Mouse (Mus musculus): ENCODE measurements around the gene 4921507P07Rik. TPM values are rescaled to one million over a fixed set of nuclear protein-coding genes. Genes with fewer than 3 reads are reported as not detected.
"Not testable (repeated sequence)": the region's sequence is repeated elsewhere in the genome, so short reads cannot be mapped to it uniquely, and the experiment has no call there.

The 4921507P07Rik gene
- total RNA-seq (2021) = under 1 TPM; 0.76 to 0.82 TPM
- long read RNA-seq, experiment 1, partial matches to known transcripts = 0 of 1 reads
- long read RNA-seq, experiment 1, other reads (novel, unspliced or antisense) = 1 of 1 reads
- long read RNA-seq, experiment 2, partial matches to known transcripts = 1 of 1 reads
- long read RNA-seq, experiment 2, other reads (novel, unspliced or antisense) = 0 of 1 reads

DNA sequence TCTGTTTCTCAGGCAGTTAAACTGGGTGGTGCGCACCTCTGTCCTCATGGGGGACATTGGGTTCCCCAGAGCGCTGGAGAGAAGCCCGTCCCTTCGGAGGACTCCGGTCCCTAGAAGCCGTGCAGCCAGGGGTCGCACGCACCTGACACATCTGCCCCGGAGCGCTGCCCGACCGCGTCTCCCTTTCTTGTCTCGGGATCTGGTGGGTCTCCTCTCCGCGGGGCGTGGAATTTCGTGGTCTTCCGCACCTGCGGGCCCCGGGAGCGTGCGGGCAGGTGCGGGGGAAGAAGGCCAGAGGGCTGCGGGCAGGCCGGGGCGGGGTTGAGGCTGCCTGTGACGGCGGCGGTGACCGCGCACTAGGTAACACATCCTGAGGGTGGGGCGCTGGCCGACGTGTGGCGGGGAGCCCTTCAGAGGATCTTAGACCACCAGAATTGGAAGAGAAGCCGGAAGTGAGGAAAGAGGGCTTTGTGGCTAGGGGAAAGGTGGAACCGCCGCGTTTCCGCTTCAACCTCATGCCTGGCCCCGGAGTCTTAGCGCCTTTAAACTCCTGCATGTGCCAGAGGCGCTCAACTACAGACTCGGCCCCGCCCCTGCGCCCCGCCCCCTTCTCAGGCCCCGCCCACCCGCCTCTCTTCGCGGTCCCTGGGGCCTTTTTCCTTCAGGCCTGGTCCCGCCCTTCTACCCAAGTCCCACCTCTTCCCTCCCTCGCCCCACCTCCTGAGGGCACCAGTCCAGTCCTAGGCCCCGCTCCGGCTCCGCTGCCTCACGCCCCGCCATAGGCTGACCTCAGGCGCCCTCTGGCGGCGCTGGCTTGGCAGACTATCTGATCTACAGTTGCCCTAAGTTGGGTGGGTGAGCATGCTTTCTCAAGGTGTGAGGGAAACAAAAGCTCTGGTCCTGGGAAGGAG is at the start of gene 4921507P07Rik:
Gene 4921507P07Rik, minus strand, starts transcription at position 332 of the 911 bp plus-strand sequence.
- DNase-seq (ENCODE audit: low spot score in 2 of 2) = peak; percentile 83 to 92

DNA sequence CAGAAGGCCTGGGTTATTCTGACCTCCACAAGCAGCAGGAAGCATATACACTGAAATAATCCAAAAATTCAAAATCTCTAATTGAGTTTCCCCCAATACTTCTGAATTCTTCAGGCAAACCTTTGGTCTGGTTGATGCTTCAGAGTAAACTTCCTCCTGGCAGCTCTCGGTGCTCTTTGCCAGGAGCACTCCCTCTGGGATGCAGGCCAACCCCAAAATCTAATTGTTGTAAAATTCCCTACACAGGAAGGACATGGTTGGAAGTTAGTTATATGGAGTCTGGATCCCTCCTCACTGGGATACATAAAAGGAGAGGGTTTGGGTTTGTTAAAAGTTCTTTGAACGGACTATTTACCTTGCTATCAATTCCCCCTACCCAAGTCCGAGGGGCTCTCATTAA is 48.3 kb upstream of the 4921507P07Rik start:
- DNase-seq (ENCODE audit: low spot score in 2 of 2) = no peak

DNA sequence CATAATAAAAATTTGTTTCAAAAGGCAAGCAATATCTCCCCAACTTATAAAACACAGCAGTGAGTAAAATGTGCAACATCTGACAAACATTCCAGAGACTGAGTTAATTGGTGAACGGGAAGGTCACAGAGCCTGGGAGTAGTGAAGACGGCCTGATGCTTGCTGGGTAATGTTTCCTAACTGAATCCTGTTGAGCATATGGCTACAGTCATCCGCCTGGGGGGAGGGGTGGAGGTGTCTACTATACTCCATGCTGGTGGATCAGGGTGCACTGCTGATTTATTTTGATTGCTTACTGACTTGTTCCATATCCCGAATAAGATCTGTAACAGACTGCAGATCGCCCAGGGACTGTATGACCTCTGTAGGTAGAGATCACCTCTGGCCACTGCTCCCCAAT is 45.5 kb upstream of the 4921507P07Rik start:
- no peak for DNase-seq (ENCODE audit: low spot score in 2 of 2)

DNA sequence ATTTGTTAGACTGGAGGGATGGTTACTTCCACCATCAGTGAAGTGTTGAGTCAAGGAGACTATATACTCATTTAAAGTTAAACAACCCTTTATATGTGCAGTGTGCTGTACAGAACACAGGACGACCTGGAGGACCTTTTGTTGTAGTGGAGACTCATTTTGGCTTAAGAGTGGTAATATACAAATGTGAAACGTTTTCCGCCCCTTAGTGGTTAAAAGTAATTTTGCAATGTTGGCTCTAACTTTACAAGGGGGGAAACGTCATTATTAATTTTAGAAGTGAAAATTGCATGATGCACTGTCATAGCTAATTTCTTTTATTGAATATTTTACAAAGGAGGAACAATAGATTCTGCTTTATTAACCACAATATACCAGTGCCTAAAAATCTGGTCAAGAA is 43.9 kb upstream of the 4921507P07Rik start:
- DNase-seq (ENCODE audit: low spot score in 2 of 2) = no peak

DNA sequence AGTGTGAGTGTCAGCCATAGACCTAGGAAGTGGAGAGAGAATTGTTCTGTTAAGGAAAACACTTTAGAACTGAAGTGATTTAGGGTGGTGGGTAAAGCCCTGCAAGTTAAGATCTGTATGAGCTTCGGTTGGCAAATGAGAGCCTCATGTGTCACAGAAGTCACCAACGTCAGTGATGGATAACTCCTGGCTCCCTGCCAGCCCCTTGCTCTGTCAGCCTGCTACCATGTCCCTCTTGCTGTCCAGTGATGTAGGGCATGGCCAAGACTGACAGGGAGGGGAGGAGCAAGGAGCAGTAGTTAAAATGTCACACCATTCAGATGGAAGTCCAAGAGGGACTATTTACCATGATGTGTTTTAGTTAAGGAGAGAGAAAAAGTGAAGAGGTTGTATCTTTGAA is 43.2 kb upstream of the 4921507P07Rik start:
- DNase-seq (ENCODE audit: low spot score in 2 of 2) = peak in 1 of 2 experiments; percentile 10

DNA sequence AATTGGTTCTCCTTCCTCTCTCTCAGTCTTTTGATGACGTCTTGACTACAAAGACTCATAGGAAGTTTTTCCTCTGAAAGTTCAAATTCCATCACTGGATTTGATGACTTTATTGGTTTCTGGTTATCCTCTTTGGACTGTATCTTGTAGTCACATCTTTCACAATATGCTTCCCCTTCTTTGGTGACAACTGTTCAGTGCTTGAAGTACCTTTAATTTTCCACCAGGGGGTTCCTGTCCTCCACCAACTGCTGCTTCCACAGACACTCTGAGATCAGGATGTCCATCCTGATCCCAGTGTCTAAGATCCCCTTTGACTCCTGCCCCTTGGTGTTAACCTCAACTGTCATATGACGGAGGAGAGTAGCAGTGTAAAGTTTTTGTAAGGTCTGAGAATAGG is 29.7 kb upstream of the 4921507P07Rik start:
- not testable (repeated sequence) for DNase-seq (ENCODE audit: low spot score in 2 of 2)

DNA sequence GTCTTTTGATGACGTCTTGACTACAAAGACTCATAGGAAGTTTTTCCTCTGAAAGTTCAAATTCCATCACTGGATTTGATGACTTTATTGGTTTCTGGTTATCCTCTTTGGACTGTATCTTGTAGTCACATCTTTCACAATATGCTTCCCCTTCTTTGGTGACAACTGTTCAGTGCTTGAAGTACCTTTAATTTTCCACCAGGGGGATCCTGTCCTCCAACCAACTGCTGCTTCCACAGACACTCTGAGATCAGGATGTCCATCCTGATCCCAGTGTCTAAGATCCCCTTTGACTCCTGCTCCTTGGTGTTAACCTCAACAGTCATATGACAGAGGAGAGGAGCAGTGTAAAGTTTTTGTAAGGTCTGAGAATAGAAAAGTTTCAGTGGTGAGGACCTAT is 21.8 kb upstream of the 4921507P07Rik start:
- DNase-seq (ENCODE audit: low spot score in 2 of 2) = not testable (repeated sequence)

DNA sequence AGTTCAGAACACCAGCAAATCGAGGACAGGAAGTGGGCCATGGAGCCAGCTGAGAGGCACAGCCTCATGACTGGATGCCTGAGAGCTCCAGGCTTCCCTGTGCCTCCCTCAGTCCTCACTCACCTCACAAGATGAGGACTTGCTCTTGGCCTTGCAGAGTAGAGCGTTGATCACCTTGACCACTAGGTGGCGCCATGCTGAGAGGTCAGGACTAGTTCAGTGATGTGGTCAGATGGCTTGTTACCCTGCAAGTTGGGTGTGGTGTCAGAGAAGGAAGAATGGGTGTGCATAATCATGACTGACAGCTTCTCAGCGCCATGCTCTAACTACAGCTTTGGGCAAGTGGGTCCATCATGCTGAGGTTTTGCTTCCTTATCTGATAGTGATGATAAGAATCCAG is 5.2 kb upstream of the 4921507P07Rik start:
- DNase-seq (ENCODE audit: low spot score in 2 of 2) = no peak

DNA sequence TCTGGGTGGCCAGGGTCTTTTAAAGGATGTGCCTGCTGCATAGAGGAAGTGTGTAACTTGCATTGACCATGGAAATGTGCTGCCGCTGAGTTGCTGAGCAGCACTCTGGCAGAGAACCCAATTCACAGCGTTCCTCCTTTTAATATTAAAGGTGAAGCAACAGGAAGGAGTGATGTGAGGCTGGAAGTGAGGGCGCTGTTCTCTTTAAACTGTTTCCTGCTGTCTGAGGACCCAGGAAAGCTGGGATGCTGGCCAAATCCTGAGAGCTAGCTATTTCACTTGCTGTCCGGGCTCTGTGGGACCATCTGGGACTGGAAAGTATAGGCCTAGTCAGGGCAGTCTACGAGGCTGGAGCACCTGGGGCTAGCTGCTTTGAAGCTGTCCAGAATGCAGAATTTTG is 2.1 kb upstream of the 4921507P07Rik start:
- no peak for DNase-seq (ENCODE audit: low spot score in 2 of 2)

DNA sequence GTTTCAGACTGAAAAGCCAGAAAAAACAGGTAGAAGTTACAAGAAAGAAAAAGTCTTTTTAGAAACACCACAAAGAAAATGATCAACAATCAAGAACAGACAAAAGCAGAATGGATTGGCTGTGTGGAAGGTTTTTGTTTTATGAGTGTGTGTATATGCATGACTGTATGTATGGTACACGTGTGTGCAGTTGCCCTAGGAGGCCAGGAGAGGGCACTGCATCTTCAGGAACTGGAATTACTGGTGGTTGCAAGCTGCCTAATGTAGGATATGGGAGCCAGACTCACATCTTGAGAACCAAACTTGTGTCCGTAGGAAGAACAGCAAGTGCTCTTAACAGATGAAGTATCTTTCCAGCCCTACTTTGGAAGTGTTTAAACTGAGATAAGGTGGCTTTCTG is 2.1 kb downstream of the 4921507P07Rik start:
- DNase-seq (ENCODE audit: low spot score in 2 of 2) = no peak

DNA sequence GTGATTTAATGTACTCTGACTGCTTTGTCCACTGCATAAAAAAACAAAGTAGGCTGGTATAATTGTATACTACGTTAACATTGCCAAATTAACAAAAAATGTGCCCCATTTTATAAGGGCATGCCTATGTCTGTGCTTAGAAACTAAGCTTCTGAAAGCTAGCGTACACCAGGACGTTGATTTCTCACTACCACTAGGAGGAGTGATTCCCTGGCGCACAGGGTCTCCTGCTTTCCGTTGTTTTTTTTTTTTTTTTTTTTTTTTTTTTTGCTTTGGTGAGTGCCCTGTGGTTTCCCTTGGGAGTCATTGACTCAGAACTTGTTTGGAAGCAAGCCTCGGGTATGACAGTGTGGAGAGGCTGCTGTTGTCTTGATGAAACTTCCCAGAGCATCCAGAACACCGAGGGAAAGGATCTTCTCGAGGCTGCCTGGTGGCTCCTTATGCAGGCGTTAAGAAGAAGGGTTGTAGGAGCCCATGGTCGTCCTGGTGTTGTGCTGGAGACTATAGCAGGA is 3.0 kb downstream of the 4921507P07Rik start:
- no peak for DNase-seq (ENCODE audit: low spot score in 2 of 2)

DNA sequence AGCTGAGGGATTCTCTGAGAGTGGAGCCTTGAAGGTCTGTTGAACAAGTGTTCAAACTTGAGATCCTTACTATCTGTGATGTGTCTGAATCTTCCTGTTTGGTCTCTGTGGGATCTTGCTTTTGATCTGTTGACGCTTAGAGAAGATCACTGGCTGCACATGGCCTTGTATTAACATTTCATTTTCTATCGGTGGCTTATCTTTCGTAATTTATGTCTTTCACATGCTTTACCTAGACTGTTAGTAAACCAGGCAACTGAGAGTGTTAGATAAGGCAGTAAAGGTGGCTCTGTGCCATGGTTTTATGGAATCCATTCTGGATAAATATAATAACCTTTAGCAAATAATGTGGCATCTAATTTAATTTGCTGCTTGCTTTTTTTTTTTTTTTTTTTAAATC is 6.2 kb downstream of the 4921507P07Rik start:
- no peak for DNase-seq (ENCODE audit: low spot score in 2 of 2)

DNA sequence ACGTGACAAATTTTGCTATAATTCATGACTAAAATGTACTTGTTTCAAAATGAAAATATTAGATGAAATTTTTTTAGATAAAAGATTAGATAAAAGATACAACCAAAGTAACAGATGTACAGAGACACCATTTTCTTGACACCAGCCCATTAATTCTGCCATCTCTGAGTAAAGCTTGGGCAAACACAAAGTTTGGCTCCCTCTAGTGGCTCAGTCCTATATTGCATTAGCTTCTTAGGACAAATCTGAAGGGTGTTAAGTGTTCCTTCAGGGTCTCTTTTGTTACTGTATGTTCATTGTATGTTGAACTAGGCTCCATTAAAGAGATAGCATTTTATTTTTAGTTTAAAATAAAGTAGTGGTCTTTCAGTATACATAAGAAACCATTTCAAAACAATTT is 8.2 kb downstream of the 4921507P07Rik start:
- no peak for DNase-seq (ENCODE audit: low spot score in 2 of 2)

DNA sequence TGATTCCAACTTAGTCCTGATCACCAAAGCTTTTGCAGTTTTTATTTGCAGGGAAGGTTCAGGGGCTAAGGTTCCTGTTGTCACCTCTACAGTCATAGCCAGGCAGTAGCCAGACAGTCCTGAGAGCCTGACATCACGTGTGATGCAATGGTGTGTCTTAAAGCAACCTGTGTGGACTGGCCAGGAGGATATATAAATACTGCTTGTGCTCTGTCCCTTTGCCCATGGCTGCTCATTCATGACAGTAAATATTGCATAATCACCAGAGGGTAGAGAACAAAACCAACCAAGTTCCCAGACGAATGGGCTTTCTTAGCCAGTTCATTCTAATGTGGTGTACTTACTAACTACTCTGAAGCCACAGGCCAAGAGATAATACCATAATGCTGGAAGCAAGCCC is 9.0 kb downstream of the 4921507P07Rik start:
- no peak for DNase-seq (ENCODE audit: low spot score in 2 of 2)

DNA sequence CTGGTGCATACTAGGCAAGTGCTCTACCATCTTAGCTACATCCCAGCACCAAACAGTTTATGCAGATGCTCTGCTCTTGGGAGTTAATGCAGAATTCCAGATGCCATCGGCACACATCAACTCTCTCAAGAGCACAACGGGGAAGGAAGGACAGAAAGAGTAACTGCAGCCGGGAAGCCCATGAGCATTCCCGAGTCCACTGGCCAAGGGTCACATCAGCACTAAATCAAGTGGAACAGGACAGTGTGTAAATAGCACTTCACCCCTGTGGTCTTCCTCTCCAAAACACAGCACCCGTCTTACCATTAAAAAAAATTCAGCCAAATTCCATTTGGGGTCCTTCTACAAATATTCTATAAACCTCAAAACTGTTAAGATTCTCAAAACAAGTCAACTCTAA is 10.1 kb downstream of the 4921507P07Rik start:
- no peak for DNase-seq (ENCODE audit: low spot score in 2 of 2)

DNA sequence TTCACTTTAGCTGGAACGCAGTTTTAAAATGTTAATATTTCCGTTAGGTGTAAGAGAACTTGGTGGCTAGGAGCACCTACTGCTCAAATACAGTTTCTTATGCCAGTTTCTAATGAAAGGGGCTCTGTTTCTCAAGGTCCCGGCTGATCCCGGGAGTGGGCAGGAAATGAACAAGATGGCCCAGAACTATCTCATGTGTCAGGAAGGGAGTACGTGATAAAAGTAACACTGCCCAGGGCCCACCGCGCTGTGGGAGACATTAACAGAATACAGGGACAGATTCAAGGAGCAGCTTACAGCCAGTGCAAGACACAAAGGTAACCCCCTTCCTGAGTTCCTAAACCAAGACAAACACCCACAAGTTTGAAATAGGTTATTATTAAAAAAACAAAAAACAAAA is 10.7 kb downstream of the 4921507P07Rik start:
- no peak for DNase-seq (ENCODE audit: low spot score in 2 of 2)

DNA sequence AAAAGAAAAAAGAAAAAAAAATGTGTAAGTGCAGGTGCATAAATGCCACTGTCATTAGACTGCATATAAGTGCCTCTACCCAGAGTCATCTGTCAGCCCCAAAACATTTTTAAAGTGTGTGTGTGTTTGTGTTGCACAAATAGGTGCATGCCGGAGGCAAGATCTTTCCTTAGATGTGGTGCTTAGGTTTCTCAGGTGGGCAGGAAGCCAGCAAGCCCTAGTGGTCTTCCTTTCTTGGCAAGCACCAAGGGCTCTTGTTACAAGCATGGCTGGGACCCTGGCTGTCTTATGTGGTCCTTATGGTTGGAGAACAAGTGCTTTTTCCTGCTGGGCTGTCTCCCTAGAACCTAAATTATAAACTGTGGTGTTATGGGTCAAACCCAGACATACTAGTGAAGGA is 24.8 kb downstream of the 4921507P07Rik start:
- no peak for DNase-seq (ENCODE audit: low spot score in 2 of 2)

DNA sequence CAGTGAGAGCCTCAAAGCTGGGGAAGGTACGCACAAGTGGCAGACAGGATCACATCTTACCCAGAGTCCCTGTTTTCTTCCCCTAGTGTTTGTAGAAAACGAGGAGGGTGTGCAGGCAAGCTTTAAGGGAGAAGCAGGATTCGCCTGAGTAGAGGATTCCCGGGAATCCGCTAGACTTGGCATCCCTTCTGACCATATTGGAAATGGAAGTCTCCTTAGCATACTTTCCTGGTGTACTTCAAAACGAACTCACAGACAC is 29.5 kb downstream of the 4921507P07Rik start:
- no peak for DNase-seq (ENCODE audit: low spot score in 2 of 2)

DNA sequence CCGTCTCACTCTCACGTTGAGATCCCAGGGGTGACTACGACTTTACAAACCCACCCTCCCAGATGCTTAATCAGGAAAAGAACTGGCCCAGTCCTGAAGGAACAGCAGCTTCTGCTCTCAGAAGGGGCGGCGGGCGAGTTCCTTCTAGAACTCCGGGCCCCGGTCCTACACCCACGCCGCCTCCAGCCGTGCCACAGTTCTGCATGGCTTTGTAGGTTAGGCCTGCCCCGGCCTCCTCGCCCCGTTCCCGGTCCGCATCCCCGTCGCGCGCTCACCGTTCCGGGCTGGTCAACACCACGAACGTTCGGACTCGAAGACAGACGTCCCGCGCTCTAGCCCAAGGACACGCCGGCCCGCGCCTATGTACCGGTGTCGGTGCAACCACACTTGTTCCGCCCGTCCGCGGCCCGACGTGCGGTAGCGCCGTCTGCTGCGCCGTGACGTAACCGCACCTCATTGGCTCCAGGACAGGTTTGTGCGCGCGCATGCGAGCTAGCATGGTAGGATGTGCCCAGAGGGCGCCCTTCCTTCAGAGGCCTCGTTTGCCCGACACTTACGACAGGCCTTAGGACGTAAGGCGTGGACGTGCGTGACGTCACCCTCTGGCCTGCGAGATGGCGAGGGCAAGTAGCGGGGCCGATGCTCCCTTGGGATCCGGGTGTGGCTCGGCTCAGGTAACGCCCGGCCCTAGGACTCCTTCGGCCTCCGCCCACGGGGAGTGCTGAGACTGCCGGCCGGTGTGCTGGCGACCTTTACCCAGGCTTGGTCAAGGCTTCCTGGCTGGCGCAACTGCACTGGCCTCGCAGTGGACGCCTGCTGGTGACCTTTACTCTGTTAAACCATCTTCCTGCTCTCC is 30.1 kb downstream of the 4921507P07Rik start, which contains the start of gene Cycs:
Gene Cycs, minus strand, starts transcription at position 398 of the 856 bp plus-strand sequence.
- DNase-seq (ENCODE audit: low spot score in 2 of 2) = peak; percentile 96 to 99

DNA sequence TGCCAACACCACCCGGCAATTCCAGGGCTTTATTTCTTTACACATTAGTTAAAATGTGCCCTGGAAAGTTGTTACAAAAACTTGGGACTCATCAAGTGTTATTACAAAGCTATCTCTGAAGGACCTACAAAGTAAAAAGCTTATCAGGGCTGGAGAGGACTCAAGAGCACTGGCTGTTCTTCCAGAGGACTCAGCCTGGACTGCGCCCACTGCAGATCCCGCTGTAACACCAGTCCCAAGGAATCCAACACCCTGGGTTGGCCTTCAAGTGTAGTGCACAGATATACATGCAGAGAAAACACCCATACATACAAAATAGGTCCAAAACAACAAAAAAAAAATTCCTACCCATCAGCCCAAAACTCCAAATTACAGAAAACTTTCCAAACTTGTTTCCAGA is 32.8 kb downstream of the 4921507P07Rik start:
- no peak for DNase-seq (ENCODE audit: low spot score in 2 of 2)

DNA sequence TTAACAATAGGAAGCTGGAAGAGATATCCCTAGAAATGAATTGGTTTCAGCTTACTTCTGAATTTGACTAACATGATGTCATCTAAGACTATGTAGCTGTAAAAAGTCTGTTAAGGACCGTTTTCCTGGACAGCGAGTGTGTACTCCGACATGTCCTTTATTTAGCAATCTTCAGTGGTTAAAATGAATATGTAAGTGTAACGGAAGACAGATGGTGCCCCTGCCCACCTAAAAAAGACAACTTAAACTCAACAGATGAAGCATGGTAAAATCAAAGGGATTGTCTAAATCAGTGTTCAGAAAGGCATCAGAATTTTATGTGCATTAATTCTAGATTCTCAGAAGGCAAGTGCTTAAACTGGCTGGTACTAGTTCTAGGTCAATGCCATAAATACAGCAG is 34.0 kb downstream of the 4921507P07Rik start:
- no peak for DNase-seq (ENCODE audit: low spot score in 2 of 2)

DNA sequence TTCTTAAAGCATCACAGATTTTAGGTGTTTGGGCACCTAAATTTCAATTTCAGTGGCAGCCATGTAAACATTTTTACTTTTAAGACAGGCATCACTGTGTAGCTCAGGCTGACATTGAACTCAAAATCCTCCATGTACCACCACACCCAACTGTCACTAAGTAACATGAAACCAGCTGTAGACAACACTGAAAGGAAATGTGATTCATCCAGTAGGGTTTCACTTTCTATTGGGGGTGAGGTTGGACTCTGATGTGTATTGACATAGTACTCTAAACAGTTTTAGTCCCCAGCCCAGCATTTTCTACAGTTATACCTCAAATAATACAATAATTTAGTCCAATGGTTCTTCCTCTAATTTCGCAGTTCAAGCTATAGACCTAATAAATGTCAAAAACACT is 35.7 kb downstream of the 4921507P07Rik start:
- no peak for DNase-seq (ENCODE audit: low spot score in 2 of 2)

All from adrenal gland, postnatal 4 days (tissue).